Mouse (Mus musculus): ENCODE results near the gene Gm21560. TPM values are rescaled to one million over a fixed set of nuclear protein-coding genes. Genes with fewer than 3 reads are reported as not detected.

Gene Gm21560
- not detected for polyA plus RNA-seq (2014; fragmentation: Illumina TruSeq; extraction: RNeasy Lipid Tissue Mini Kit (QIAGEN cat#74804); ENCODE audit: low read depth, low replicate concordance)

DNA sequence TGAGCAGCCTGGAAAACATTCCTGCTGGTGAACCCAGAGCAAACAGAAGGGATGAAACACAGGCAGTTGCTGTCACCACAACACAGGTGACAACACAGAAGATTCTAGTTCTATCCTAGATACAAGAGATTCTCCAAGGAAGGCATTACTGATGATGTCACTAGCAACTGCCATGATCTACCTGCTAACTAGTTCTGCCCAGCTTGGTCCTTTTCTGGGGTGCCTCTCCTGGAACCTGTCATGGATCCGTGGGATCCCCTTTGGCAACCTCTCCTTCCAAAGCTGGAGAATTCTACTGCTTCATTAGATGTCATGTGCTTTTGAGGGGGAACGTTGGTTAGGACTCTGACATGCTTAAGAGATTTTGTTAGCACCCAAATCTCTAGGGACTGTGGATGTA lies at the start of gene Gm21560:
Gene Gm21560 (minus strand): TSS at position 101 of the 400 bp plus-strand sequence.

Other genes with a start within 250 kb of the Gm21560 start
- gene Gm3453, start 240.2 kb downstream of the Gm21560 start, polyA plus RNA-seq (2014; fragmentation: Illumina TruSeq; extraction: RNeasy Lipid Tissue Mini Kit (QIAGEN cat#74804); ENCODE audit: low read depth, low replicate concordance): not detected
- gene Gm6337, start 161.0 kb downstream of the Gm21560 start, polyA plus RNA-seq (2014; fragmentation: Illumina TruSeq; extraction: RNeasy Lipid Tissue Mini Kit (QIAGEN cat#74804); ENCODE audit: low read depth, low replicate concordance): not detected
- not detected for gene Gm8206, start 125.3 kb downstream of the Gm21560 start, polyA plus RNA-seq (2014; fragmentation: Illumina TruSeq; extraction: RNeasy Lipid Tissue Mini Kit (QIAGEN cat#74804); ENCODE audit: low read depth, low replicate concordance)
- gene Gm3468, start 110.6 kb downstream of the Gm21560 start, polyA plus RNA-seq (2014; fragmentation: Illumina TruSeq; extraction: RNeasy Lipid Tissue Mini Kit (QIAGEN cat#74804); ENCODE audit: low read depth, low replicate concordance): 0.58 TPM
- gene Gm3476, start 93.5 kb downstream of the Gm21560 start, polyA plus RNA-seq (2014; fragmentation: Illumina TruSeq; extraction: RNeasy Lipid Tissue Mini Kit (QIAGEN cat#74804); ENCODE audit: low read depth, low replicate concordance): not detected
- gene Gm3411, start 68.0 kb upstream of the Gm21560 start, polyA plus RNA-seq (2014; fragmentation: Illumina TruSeq; extraction: RNeasy Lipid Tissue Mini Kit (QIAGEN cat#74804); ENCODE audit: low read depth, low replicate concordance): not detected
- not detected for gene Gm21103, start 85.6 kb upstream of the Gm21560 start, polyA plus RNA-seq (2014; fragmentation: Illumina TruSeq; extraction: RNeasy Lipid Tissue Mini Kit (QIAGEN cat#74804); ENCODE audit: low read depth, low replicate concordance)
- gene Gm3618, start 124.4 kb upstream of the Gm21560 start, polyA plus RNA-seq (2014; fragmentation: Illumina TruSeq; extraction: RNeasy Lipid Tissue Mini Kit (QIAGEN cat#74804); ENCODE audit: low read depth, low replicate concordance): not detected
- gene Gm16440, start 171.0 kb upstream of the Gm21560 start, polyA plus RNA-seq (2014; fragmentation: Illumina TruSeq; extraction: RNeasy Lipid Tissue Mini Kit (QIAGEN cat#74804); ENCODE audit: low read depth, low replicate concordance): not detected
- not detected for gene Gm3591, start 193.2 kb upstream of the Gm21560 start, polyA plus RNA-seq (2014; fragmentation: Illumina TruSeq; extraction: RNeasy Lipid Tissue Mini Kit (QIAGEN cat#74804); ENCODE audit: low read depth, low replicate concordance)
- not detected for gene Gm3594, start 225.3 kb upstream of the Gm21560 start, polyA plus RNA-seq (2014; fragmentation: Illumina TruSeq; extraction: RNeasy Lipid Tissue Mini Kit (QIAGEN cat#74804); ENCODE audit: low read depth, low replicate concordance)

Data from adrenal gland, adult 10 weeks (tissue).